Mouse (Mus musculus) embryo, embryonic 9.5 days (tissue): ENCODE data around the gene Frmd5.
"Not testable (repeated sequence)": the region's sequence is repeated elsewhere in the genome, so short reads cannot be mapped to it uniquely, and the experiment has no call there.

Experiments used
- DNase-seq: peaks from one replicate; pipeline ENCODE4 v3.0.0-alpha.2; 2017; ENCODE audit errors: extremely low spot score

Frmd5 gene

DNA sequence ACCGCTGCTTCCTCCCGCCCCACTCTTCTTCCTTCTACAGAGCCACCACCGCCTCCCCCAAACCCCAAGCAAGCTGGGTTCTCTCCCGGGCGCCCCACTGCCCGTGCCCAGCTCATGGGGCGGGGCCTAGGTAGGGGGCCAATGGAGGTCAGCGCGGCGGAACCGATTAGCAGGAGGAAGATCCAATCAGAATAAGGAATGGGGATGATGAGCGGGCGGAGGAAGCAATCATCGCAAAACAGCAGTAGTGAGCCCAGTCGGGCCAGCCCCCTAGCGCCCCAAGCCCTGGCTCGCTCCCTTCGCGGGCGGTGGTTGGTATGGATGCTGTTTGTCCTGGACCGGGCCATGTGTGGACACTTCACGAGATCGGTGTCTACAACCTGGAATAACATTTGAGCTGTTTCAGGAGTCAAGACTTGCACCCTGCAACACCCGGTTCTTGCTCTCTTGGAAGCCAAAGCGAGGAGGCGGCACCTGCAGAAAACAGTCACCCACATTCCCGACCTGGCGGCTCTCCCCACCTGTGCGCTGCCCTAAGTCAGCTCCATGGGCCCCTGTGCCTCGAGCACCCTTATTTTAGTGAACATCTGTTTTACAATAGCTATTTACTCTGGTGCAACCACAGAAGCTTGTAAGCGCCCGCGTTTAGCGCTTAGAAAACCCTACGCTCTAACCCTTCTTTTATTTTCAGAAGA lies at the start of gene Frmd5:
Gene Frmd5, minus strand, starts transcription at position 129 of the 695 bp plus-strand sequence.
- peak; percentile 93 for DNase-seq

DNA sequence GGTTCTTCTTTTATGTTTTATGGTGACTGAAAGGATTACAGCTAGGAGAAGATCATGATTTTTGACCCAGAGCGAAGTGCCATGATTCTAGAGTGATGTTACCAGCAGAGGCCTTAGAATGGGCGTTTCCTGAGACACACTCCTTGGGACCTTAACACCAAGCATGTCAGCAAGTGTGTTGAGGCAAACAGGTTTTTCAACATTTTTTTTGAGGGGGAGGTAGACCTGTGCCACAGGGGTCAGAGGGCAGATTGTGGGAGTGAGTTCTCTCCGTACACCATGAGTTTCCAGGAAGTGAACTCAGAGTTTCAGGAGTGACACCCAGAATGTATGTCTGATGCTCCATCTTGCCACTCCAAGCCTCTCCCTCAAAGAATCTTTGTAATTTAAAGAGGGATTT lies 47.1 kb upstream of the Frmd5 start:
- DNase-seq = no peak

DNA sequence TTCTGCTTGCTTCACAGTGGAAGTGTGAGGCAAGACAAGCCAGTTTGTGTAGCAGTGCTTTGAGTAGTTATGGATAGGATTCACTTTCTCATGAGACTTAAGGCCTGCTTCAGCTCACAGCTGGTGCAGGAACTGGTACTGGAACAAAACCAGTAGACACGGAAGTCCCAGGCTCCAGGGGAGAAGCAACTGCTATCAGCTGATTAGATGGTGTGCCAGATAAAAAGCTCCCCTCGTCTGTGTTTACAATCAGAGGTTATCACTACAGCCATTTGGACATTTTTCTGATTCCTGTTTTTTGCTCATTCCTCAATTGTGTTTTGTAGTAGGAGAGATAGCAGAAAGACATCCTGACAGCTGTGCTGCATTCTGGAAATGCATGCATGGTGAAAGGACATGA lies 45.2 kb upstream of the Frmd5 start:
- DNase-seq = no peak

DNA sequence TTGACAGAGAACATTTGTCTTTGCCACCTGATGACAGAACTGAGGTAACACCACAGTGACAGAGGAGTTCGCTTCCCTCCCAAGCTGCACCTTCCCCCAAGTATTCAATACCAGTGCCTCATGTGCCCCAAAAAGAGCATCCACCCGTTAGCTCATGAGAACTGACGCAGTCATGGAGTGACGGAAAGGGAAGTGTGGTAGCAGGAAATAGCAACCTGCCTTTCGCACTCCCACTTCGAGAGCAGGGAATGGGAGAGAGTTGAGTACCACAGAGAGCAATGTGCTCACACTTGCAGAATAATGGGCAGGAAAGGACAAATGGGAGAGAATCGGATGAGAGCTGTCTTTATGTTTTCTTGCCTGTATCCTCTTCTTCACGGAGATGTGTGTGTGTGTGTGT lies 39.2 kb upstream of the Frmd5 start:
- DNase-seq = no peak

DNA sequence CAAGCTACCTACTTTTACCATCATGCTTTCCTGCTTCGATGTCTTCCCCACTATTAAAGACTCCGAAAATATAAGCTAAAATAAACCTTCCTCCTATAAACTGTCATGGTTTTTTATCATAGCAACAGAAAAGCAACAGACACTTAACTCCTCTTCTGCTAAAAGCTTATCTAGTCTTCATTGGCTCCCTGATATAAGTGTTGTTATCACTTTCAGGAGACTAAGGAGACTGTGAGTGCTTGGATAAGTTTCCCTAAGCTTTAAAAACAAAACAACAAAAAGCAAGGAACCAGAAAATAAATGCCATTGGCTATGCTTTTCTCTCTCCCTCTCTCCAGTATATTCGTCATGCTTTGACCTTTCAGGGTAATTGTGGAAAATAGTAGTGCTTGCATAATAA lies 35.4 kb upstream of the Frmd5 start:
- no peak for DNase-seq

DNA sequence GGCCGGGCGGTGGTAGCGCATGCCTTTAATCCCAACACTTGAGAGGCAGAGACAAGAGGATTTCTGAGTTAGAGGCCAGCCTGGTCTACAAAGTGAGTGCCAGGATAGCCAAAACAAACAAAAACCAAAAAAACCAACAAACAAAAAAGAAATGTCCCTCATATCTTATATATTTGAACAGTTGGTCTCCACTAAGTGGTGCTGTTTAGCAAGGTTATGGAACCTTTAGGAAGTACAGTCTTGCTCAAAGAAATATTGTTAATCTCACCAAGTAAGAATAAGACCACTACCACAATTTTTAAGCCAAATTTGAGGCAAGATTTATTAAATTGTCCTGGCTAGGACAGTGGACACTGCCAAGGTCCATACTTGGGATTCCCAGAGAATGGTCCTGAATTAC lies 34.6 kb upstream of the Frmd5 start:
- no peak for DNase-seq

DNA sequence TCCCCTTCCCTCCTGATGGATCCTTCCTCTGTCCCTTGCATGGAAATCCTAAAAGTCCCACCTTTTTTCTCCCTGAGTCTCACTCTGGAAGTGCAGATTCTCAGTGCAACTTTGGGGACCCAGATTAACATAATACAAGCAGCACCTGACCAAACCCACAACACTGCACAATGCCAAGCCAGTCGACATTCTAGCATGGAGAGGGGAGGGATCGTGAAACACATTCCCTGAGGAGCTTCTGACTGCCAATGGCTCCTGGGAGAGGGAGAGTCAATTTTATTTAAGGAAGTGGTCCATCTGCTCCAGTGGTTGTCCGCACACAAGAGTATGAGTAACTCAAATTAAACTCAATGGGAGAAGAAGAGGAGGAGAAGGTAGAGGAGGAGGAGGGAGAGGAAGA lies 28.0 kb upstream of the Frmd5 start:
- no peak for DNase-seq

DNA sequence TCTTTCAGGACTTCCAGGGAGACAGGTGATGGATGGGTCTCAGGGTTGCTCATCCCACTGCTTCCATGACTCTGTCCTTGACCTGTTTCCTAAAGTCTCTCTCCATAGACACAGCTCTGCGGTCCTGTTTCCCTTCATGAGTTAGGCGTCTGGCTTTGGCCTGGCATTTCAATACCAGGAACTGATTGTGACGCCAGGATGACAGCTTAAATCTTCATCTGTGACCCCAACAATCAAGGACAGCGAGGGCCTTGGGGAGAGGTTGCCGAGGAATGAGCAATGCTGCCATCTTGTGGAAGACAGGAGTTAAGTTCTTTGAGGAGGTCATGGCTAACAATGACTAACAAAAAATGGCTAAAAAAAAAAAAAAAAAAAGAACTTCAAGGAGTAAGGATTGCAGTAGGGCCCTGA lies 25.6 kb upstream of the Frmd5 start:
- peak; percentile 68 for DNase-seq

DNA sequence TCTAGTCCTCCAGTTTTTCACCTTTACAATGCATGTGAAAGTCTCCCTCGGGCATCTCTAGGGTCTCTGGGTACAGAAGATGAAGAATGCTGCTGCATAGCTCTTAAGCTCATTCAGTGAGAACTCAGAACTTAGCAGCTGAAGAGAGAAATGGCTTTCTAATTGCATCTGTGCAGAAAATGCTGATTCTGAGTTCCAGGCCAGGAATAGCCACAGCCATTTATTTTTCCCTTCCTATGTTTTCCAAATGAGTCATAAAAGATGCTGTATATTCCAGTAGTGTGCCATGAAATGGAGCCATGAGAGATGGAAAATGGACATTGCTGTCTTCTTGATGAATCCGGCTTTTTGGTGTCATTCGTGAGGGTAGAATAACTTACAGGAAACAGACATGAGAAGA lies 21.5 kb upstream of the Frmd5 start:
- DNase-seq = no peak

DNA sequence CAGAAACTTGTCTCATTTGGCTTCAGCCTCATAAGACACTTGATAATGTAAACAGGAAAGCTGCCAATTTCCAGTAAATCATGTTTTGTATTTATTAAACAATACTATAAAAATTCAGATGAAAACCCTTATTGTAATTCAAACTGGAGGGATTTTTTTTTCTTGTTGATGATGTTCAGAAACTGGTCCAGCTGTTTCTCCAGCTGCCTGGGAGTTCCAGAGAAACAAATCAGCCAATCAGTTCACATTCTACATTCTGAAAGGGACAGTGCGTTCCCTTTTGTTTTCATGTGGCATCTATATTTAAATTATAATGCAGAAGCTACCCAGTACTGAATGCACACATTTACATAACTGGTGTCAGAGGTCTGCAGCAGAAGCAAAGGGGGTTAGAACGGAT lies 19.3 kb upstream of the Frmd5 start:
- DNase-seq = no peak

DNA sequence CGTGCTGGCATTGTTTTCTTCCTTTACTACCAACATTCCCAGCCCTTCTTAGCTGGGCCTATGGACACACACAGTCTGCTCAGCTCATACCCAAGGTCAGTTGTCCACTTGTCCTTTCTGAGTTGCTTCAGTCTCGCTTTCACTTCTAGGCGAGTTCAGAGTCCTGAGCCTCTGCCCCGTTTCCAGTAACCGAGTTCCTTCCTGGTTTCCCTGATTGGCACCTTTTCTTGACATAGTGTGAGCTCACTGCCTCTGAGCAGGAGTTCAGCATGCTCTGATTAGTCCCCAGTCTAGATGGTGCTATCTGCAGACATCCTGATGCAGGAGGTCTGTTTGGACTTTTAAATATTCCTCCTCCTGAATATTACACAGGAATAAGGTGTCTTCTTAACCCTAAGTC lies 17.8 kb upstream of the Frmd5 start:
- no peak for DNase-seq

DNA sequence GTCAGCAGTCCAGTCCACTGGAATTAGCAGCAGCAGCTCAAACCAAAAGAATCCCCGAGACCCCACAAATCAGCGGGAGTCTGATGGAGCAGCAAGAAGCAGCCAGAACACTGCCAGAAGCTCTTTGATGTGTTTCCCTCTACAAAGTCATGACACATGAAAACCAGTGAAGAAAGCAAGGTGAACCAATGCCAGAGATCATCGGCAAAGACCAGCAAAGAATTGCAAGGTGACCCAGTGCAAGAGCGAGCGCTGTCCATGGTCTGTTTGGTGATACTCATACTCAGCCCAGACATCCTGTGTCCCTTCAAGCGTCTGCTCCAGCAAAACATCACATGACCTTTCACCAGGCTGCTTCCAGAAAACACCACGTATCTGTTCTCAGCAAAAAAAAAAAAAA lies 14.9 kb upstream of the Frmd5 start:
- DNase-seq = no peak

DNA sequence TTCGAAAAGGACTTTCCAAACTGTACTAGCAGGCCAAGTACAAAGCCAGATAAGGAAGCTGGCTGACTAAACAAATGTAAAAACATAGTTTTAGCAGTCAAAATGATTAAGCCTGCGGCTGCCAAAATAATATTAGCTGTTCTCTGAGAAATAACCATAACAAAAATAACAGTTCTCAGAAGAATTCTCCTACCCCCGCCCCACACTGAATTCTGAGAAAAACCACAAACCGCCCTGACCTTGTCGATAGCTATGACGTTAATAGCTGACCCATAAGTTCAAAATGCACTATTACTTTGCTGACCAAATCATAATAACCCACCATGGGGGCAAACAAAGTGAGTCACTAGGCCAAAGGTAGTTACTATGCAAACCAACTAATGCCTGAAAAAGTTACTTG lies 4.0 kb upstream of the Frmd5 start:
- DNase-seq = not testable (repeated sequence)

DNA sequence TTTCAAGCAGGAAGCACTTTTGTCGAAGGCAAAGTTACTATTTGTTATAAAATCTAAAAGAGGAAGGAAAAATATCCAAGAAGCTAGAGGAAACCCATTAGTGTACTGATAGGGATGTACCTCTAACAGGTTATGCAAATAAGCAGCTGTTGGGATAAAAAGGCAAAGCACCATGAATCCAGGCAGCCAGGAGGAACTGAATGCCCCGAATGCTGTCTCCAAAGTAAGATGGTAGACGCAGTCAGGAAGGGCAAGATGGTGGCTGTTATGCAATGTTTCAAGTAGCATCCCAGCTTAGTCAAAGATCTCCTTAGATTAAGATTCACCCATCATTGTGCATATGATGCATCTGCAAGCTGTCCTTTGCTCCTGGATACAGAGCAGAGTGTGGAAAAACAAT lies 2.2 kb upstream of the Frmd5 start:
- no peak for DNase-seq

DNA sequence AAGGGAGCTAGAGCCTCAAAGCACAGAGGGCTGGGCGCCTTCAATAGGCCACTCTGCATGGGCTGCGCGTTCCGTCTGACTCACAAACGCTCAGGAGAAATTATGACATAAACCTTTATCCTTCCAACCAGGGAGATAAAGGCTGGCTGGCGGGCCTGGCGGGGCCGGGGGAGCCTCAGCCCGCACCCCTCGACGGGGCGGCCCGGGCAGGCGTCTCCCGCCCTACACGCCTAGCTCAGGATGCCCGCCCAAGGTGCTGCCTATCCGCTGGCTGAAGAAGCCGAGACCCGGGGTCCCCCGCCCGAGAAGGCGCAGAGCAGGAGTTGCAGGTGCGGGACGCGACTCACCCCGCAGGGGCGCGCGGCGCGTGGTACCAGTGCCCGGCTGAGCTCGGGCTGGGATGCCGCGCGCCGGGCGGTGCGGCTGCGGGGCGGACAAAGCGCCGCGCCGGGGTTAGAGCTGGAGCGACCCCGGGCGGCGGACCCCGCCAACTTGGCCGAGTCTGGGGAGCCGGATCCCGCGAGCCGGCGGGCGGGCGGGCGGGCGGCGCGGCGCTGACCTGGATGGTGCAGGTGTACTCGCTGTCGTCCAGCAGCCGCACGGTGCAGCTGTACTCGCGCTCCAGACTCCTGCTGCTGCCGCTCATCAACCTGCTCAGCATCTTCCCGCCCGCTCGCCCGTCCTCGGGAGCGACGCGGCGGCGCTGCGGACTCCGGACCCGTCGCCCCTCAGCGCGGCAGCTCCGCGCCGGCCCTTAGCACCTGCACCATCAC lies 530 bp downstream of the Frmd5 start:
- no peak for DNase-seq

DNA sequence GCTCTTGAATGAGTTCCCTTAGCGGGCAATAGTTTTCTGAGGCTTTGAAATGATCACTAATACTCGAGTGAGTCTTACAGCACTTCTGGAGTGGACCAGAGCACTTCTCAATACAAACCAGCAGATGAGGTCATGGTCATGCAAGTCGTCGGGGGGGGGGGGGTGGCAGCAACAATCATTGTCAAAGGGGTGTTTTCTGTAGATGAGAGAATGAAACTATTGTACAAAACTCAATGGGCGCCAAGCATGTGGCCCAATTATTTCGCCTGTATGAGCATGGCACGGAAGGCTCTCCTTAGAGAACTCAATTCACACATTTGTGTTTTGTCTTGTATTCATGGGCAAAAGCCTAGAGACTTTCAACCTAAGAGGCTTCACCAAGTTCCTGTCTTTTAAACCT lies 7.8 kb downstream of the Frmd5 start:
- DNase-seq = no peak

DNA sequence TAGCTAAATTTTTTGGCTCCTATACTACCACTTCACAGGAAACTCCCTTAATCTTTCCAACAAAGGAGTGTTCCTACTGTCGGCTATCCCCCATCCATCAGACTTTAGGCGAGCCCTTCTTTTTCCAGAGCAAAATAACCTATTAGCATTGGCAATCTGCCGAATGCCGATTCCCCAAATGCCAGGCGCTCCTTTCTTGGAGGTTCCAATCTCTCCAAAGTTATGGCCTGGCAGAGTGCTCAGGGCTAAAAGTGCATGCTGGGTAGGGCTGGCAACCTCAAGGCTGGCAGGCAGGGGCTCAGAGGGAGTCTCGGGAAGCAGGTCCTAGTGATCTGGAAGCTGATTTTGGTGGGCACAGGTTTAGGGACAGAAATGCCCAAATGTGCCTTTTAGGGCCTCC lies 10.9 kb downstream of the Frmd5 start:
- DNase-seq = no peak

DNA sequence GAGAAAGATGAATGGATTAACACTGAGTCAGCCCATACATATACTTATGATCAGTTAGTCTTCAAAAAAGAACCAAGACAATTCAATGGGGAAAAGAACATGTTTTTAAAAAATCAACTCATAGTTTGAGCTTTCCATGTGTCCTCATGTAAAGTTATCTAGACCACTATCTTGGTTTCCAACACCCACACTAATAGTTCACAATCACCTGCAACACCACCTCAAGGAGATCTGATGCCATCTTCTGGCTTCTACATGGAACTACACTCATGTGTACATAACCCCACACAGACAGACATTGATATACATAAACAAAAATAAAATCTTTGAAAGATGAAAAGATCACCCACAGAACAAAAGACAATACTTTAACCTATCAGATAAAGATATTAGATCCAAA lies 17.1 kb downstream of the Frmd5 start:
- DNase-seq = no peak

DNA sequence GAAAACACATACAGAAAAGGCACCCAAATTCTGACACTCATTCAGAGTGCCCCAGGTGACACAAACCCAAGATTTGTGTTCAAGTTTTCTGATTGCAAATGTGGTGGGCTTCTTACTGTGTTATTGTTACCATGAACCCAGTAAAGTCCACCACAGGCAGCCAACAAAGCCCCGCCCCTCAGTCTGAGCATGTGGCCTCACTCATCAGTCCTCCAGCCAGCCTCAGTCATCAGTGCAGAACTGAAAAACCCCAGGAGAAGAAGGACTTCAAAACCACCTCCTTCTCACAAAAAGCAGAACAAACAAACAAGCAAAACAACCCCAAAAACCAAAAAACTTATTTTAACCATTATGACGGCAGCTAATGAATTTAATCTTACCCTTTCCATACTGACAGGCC lies 18.5 kb downstream of the Frmd5 start:
- DNase-seq = no peak

DNA sequence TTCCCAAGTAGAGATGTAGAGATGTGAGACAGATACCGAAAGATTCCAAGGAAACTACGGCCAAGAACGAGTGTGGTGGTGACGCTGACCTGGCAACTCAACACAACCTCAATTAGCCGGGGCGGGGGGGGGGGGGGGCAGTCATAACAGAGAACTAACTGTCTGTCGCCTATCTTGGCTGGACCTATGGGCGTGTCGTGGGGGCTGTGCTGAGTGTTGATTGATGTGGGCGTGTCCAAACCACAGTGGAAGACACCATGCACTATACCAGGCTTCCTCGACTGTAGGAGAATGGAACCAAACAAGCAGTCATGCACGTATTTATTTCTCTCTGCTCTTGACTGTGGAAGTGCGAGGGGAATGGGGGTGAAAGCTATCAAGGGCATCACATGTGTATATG lies 19.1 kb downstream of the Frmd5 start:
- DNase-seq = peak; percentile 20

DNA sequence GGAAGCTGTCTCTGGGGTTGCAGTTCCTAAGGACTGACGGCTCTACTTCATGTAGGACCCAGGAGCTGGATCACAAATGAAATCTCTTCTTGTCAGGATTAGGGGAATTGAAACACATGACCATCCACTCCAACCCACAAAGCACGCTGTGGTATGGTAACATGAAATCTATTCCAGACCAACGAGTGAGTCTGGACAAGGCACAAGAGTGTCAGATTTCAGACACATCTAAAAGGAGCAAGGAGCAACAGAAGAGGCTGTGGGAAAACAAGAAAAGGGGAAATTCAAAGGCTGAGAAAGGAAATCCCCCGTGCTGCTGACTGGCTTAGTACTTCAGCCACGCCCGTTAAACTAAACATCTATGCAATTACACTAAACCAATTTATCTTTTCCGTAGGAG lies 19.6 kb downstream of the Frmd5 start:
- no peak for DNase-seq

DNA sequence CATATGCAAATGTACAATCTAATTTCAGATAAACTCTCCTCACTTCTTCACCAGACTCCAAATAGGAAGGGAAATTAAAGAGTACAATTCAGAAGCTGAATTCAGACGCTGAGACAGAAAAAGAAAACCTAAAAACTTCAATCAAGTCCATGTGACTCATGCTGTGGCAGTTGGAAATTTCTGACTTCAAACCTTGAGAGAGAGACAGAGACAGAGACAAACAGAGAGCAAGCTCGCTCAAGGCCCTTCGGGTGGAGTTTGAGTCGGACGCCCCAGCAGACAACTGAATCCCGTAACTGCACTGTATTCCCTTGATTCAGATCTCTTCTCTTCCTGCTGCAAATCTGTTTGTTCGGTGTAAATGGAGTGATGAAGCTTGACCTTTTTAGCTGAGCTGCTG lies 30.7 kb downstream of the Frmd5 start:
- no peak for DNase-seq

DNA sequence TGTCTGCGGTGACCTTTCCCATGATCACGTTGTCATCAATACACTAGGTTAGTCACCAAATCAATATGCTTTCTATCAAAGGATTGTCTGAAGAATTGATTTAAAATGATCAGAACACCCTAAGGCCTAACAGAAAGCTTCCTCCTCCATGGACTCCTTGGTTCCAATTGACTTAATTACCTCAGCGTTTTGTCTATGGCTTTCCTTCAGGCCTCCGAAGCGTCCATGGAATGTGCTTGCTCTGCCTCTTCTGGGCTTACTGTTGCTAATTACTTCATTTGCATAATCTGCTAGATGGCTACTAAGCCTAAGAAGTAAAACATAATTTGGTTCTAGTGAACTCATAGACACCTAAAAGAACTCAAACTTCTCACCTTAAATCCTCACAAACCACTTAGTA lies 42.0 kb downstream of the Frmd5 start:
- no peak for DNase-seq

DNA sequence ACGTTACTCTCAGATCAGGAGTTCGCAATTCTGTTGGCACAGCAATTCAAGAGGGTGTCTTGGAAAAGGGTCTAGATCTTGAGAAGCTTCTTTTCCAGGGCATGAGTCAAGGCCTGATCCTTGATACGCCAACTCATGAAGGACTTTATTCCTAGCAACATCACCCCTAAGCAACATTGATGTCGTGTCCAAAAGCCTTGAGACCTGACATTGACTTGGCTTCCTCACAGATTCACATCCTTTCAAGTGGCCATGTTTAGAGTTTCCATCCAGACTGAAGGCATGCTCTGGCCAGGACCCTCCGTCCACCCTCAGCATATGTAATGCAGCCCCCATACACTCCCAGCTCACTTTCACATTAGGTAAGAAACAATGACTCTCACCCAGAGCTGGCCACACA lies 45.0 kb downstream of the Frmd5 start:
- DNase-seq = no peak
